Mouse (Mus musculus): ENCODE results near the gene Polr1b. TPM values are rescaled to one million over a fixed set of nuclear protein-coding genes. Genes with fewer than 3 reads are reported as not detected.

Polr1b gene
- polyA plus RNA-seq (2014; fragmentation: Nextera tagmentation; extraction: Ambion mirVana), result 52.5 and 52.7 TPM in 2 replicates

- Histone ChIP-seq H3K36me3 (ENCODE audit: control insufficient read depth, insufficient read depth, low read length) (peaks cover 15% of the 10 kb centered on the region; the same call in 1 of the 2 replicates), H3K27ac (ENCODE audit: low read depth, low read length) (no peak within 1 kb of the TSS), H3K4me1 (replicated peaks; ENCODE audit: control insufficient read depth, insufficient read depth, low read length) (0 out of 2 replicates have a peak, but pooled peaks cover 2% of the 10 kb centered on the region), H3K4me2 (peak within 1 kb of the TSS; percentile 66), H3K9ac (ENCODE audit: low read depth, low read length) (peak within 1 kb of the TSS; percentile 81), H3K9me3 (ENCODE audit: control insufficient read depth, low read length) (no peaks in the 10 kb centered on the region), H3K4me3 (ENCODE audit: low read depth, low read length) (peak within 1 kb of the TSS; percentile 77), H3K27me3 (replicated peaks; ENCODE audit: control insufficient read depth, insufficient read depth, low read length) (no peaks in the 10 kb centered on the region)
- under 1% methylated on average over 35 of the region's 35 CpGs for WGBS
- DNase-seq (ENCODE audit: low spot score) (peak; percentile 93), ATAC-seq (replicated peaks; ENCODE audit: low FRiP score) (peak; percentile 99)
Measured at GRCm38 (mm10) chr2:129100784-129101310, at the start of gene Polr1b. Gene Polr1b (plus strand): TSS chr2:129100995.

DNA sequence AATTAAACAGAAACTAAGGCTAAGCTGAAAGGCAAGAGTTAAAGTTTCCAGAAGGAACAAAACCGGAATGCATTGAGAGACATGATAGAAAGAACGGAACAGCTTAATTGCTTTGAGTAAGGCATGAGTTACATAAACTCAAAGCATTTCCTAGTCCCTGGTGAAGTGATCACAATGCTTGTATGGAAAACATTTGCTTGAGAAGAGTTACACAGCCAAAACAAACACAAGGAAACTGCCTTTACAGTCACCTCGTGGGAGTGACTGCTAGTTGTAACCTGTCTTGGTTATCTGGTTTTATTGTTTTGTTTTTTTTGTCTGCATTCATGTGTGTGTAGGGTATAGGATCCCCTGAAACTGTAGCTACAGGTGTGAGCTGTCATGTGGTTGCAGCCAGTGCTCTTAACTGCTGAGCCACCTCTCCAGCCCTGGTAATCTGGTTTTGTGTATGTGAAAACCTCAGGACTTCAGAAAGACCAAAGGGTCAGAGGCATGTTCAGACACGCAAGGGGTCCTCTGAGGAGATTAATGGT is 48.3 kb upstream of the Polr1b start:
- H3K4me1 ChIP-seq (replicated peaks; ENCODE audit: control insufficient read depth, insufficient read depth, low read length), result no peaks in the 10 kb centered on the region
- H3K9ac ChIP-seq (ENCODE audit: low read depth, low read length), result no peak overlapping the region
- H3K9me3 ChIP-seq (ENCODE audit: control insufficient read depth, low read length), result no peaks in the 10 kb centered on the region; the same call in 1 of the 2 replicates
- no peak overlapping the region for H3K4me2 ChIP-seq
- DNase-seq (ENCODE audit: low spot score) (no peak), ATAC-seq (replicated peaks; ENCODE audit: low FRiP score) (no peak)
- H3K27ac ChIP-seq (ENCODE audit: low read depth, low read length), result no peak overlapping the region
- no peaks in the 10 kb centered on the region for H3K36me3 ChIP-seq (ENCODE audit: control insufficient read depth, insufficient read depth, low read length)
- H3K27me3 ChIP-seq (replicated peaks; ENCODE audit: control insufficient read depth, insufficient read depth, low read length), result no peaks in the 10 kb centered on the region
- no peak overlapping the region for H3K4me3 ChIP-seq (ENCODE audit: low read depth, low read length)
- WGBS, result 68% methylated on average over 4 of the region's 4 CpGs

GRCm38 (mm10) chr2:129055741-129056140 is 45.1 kb upstream of the Polr1b start:
- H3K4me2 ChIP-seq, result no peak overlapping the region
- H3K27me3 ChIP-seq (replicated peaks; ENCODE audit: control insufficient read depth, insufficient read depth, low read length), result no peaks in the 10 kb centered on the region
- no peak for DNase-seq (ENCODE audit: low spot score)
- H3K9me3 ChIP-seq (ENCODE audit: control insufficient read depth, low read length), result no peaks in the 10 kb centered on the region; the same call in 1 of the 2 replicates
- H3K4me3 ChIP-seq (ENCODE audit: low read depth, low read length), result no peak overlapping the region
- ATAC-seq (replicated peaks; ENCODE audit: low FRiP score), result no peak
- H3K27ac ChIP-seq (ENCODE audit: low read depth, low read length), result no peak overlapping the region
- no peak overlapping the region for H3K9ac ChIP-seq (ENCODE audit: low read depth, low read length)
- 88% methylated on average over 6 of the region's 6 CpGs for WGBS
- 0 out of 2 replicates have a peak, but pooled peaks cover 4% of the 10 kb centered on the region for H3K4me1 ChIP-seq (replicated peaks; ENCODE audit: control insufficient read depth, insufficient read depth, low read length)
- H3K36me3 ChIP-seq (ENCODE audit: control insufficient read depth, insufficient read depth, low read length), result no peaks in the 10 kb centered on the region

- DNase-seq (ENCODE audit: low spot score), result no peak
- 45% methylated on average over 9 of the region's 9 CpGs for WGBS
- ATAC-seq (replicated peaks; ENCODE audit: low FRiP score), result no peak
Measured at GRCm38 (mm10) chr2:129056597-129056996, 44.2 kb upstream of the Polr1b start.

DNA sequence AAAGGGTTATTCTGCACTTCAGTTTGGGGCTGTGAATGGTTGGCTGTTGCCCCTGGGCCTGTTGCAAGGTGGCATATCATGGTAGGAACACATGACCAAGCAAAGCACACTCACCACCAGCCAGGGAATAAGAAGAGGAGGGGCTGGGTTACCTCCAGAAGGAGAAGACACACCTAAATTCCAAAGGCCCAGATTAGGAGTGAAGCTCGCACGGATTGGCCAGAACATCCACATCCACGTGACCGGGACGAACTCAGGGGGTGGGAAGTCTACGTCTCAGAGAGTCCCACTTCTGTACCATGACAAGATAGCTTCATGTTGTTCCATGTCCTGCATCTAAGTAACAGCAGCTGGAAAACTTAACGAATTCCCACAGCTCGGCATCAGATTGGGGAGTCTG is 43.5 kb upstream of the Polr1b start:
- DNase-seq (ENCODE audit: low spot score) (no peak), ATAC-seq (replicated peaks; ENCODE audit: low FRiP score) (no peak)
- no peak overlapping the region for H3K4me2 ChIP-seq
- H3K36me3 ChIP-seq (ENCODE audit: control insufficient read depth, insufficient read depth, low read length), result no peaks in the 10 kb centered on the region
- WGBS, result 87% methylated on average over 8 of the region's 8 CpGs
- H3K9ac ChIP-seq (ENCODE audit: low read depth, low read length), result no peak overlapping the region
- 0 out of 2 replicates have a peak, but pooled peaks cover 4% of the 10 kb centered on the region for H3K4me1 ChIP-seq (replicated peaks; ENCODE audit: control insufficient read depth, insufficient read depth, low read length)
- H3K27me3 ChIP-seq (replicated peaks; ENCODE audit: control insufficient read depth, insufficient read depth, low read length), result no peaks in the 10 kb centered on the region
- no peak overlapping the region for H3K4me3 ChIP-seq (ENCODE audit: low read depth, low read length)
- H3K27ac ChIP-seq (ENCODE audit: low read depth, low read length), result no peak overlapping the region
- H3K9me3 ChIP-seq (ENCODE audit: control insufficient read depth, low read length), result no peaks in the 10 kb centered on the region; the same call in 1 of the 2 replicates

More at GRCm38 (mm10) chr2:129056597-129056996, 44.2 kb upstream of the Polr1b start:
- H3K4me3 ChIP-seq (ENCODE audit: low read depth, low read length), result no peak overlapping the region
- no peak overlapping the region for H3K4me2 ChIP-seq
- no peaks in the 10 kb centered on the region; the same call in 1 of the 2 replicates for H3K9me3 ChIP-seq (ENCODE audit: control insufficient read depth, low read length)
- H3K4me1 ChIP-seq (replicated peaks; ENCODE audit: control insufficient read depth, insufficient read depth, low read length), result 0 out of 2 replicates have a peak, but pooled peaks cover 4% of the 10 kb centered on the region
- H3K9ac ChIP-seq (ENCODE audit: low read depth, low read length), result no peak overlapping the region
- no peak overlapping the region for H3K27ac ChIP-seq (ENCODE audit: low read depth, low read length)
- no peaks in the 10 kb centered on the region for H3K27me3 ChIP-seq (replicated peaks; ENCODE audit: control insufficient read depth, insufficient read depth, low read length)
- H3K36me3 ChIP-seq (ENCODE audit: control insufficient read depth, insufficient read depth, low read length), result no peaks in the 10 kb centered on the region

DNA sequence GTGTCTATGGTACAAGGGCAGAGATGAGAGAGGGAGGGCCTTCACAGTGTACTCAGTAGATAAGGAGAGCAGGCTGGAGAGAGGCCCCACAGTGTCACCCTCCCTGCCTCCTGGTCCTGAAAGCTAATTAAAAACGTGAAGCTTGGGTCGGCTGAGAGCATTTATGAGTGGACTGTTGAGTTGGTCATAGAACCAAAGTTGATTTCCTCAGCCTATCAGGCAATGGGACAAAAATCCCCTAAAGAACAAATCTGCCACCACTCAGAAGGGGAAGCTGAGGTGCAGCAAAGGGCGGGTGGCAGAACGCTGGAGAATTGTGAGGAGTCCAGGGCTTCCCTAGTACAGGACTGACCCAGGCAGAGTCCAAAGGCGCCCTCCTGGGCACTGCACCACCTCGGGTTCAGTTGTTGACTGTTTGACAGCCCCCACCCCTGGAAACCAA is 42.9 kb upstream of the Polr1b start:
- no peak overlapping the region for H3K4me3 ChIP-seq (ENCODE audit: low read depth, low read length)
- DNase-seq (ENCODE audit: low spot score), result no peak
- ATAC-seq (replicated peaks; ENCODE audit: low FRiP score), result peak; percentile 96
- H3K36me3 ChIP-seq (ENCODE audit: control insufficient read depth, insufficient read depth, low read length), result no peaks in the 10 kb centered on the region
- peak overlapping the region; percentile 34; the same call in 1 of the 2 replicates for H3K9ac ChIP-seq (ENCODE audit: low read depth, low read length)
- H3K4me2 ChIP-seq, result peak overlapping the region; percentile 13
- H3K27ac ChIP-seq (ENCODE audit: low read depth, low read length), result no peak overlapping the region
- 0 out of 2 replicates have a peak, but pooled peaks cover 4% of the 10 kb centered on the region for H3K4me1 ChIP-seq (replicated peaks; ENCODE audit: control insufficient read depth, insufficient read depth, low read length)
- H3K9me3 ChIP-seq (ENCODE audit: control insufficient read depth, low read length), result no peaks in the 10 kb centered on the region; the same call in 1 of the 2 replicates
- H3K27me3 ChIP-seq (replicated peaks; ENCODE audit: control insufficient read depth, insufficient read depth, low read length), result 0 out of 2 replicates have a peak, but pooled peaks cover under 1% of the 10 kb centered on the region
- WGBS, result 58% methylated on average over 6 of the region's 6 CpGs

DNA sequence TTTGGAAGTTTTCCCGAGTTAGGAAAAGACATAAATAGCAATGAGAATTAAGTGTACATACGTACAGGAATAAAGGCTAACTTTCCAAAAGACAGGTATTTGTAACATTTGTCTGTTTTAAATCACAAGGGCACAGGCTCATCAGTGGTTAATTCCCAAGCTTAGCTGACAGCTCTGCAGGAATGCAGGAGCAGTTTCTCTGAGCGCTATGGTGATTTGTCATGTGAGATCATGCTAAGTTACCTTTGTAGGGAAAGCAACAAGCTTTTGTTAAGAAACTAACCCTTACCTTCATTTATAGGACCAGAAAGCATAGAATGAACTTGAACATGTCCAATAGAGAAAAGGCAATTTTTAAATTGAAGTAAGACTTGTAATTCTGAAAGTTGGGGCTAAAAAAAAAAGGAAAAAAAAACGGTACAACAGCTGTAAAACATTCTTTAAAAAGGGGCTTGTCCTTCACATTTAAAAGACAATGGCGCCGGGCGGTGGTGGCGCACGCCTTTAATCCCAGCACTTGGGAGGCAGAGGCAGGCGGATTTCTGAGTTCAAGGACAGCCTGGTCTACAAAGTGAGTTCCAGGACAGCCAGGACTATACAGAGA is 39.2 kb upstream of the Polr1b start:
- Histone ChIP-seq H3K9me3 (ENCODE audit: control insufficient read depth, low read length) (no peaks in the 10 kb centered on the region; the same call in 1 of the 2 replicates), H3K9ac (ENCODE audit: low read depth, low read length) (no peak overlapping the region)

GRCm38 (mm10) chr2:129065437-129066282 is 35.1 kb upstream of the Polr1b start, which contains the start of gene Ttl:
Gene Ttl (plus strand): TSS chr2:129065942.
- Histone ChIP-seq H3K4me1 (replicated peaks; ENCODE audit: control insufficient read depth, insufficient read depth, low read length) (peaks cover 6% of the 10 kb centered on the region; the same call in 1 of the 2 replicates), H3K27ac (ENCODE audit: low read depth, low read length) (peak within 1 kb of the TSS; percentile 25; the same call in 1 of the 2 replicates), H3K9ac (ENCODE audit: low read depth, low read length) (peak within 1 kb of the TSS; percentile 83), H3K9me3 (ENCODE audit: control insufficient read depth, low read length) (no peaks in the 10 kb centered on the region), H3K4me2 (peak within 1 kb of the TSS; percentile 98), H3K4me3 (ENCODE audit: low read depth, low read length) (peak within 1 kb of the TSS; percentile 87), H3K27me3 (replicated peaks; ENCODE audit: control insufficient read depth, insufficient read depth, low read length) (peaks cover 2% of the 10 kb centered on the region; the same call in 1 of the 2 replicates), H3K36me3 (ENCODE audit: control insufficient read depth, insufficient read depth, low read length) (no peaks in the 10 kb centered on the region)
- WGBS, result 2% methylated on average over 52 of the region's 62 CpGs
- peak; percentile 94 for ATAC-seq (replicated peaks; ENCODE audit: low FRiP score)
- peak; percentile 77 for DNase-seq (ENCODE audit: low spot score)

More for the DNA sequence above, 39.2 kb upstream of the Polr1b start:
- H3K36me3 ChIP-seq (ENCODE audit: control insufficient read depth, insufficient read depth, low read length), result no peaks in the 10 kb centered on the region
- peaks cover 7% of the 10 kb centered on the region; the same call in 1 of the 2 replicates for H3K4me1 ChIP-seq (replicated peaks; ENCODE audit: control insufficient read depth, insufficient read depth, low read length)
- peaks cover 2% of the 10 kb centered on the region; the same call in 1 of the 2 replicates for H3K27me3 ChIP-seq (replicated peaks; ENCODE audit: control insufficient read depth, insufficient read depth, low read length)
- H3K27ac ChIP-seq (ENCODE audit: low read depth, low read length), result no peak overlapping the region
- H3K4me3 ChIP-seq (ENCODE audit: low read depth, low read length), result no peak overlapping the region
- ATAC-seq (replicated peaks; ENCODE audit: low FRiP score) (no peak), DNase-seq (ENCODE audit: low spot score) (no peak)
- no peak overlapping the region for H3K4me2 ChIP-seq
- WGBS, result 71% methylated on average over 10 of the region's 10 CpGs

Measured in liver, embryonic 11.5 days (tissue).